In genomic region chr15:31117338-31117737, GRCm38 (mm10) we compare ENCODE assay signal across 17 mouse cellular contexts.
DNase-seq lines count a peak whose midpoint lies in the region; ATAC-seq and TF ChIP-seq lines count a peak whose summit lies in the region.
"Had no signal": no experiment of that assay in that cellular context is flagged by ENCODE, and none has a peak within 500 bp of the region (broad histone marks: within the 10 kb centered on the region; RNA-seq: fewer than 3 reads in every experiment).

No protein-coding gene starts in this region.

- H3K27ac ChIP-seq in hindbrain, postnatal 0 days, result no peak overlapping the region
- H3K27ac ChIP-seq: embryonic facial prominence, embryonic 12.5 days; forebrain, embryonic 13.5 days; gastrocnemius, adult 2 months; heart, embryonic 13.5 days; hindbrain, embryonic 13.5 days; kidney, embryonic 15.5 days had no signal

- DNase-seq in adrenal gland, adult 2 months, result peak; percentile 22
- DNase-seq in adrenal gland, adult 8-10 months, result no peak
- peak; percentile 32 for DNase-seq in lung, postnatal 10 days
- no peak for DNase-seq in lung, adult 2 months
- peak; percentile 70 for DNase-seq in retina, postnatal 1 day
- DNase-seq in hindbrain, postnatal 0 days (ENCODE audit: low spot score), result no peak
- DNase-seq in embryo, embryonic 10.5 days (ENCODE audit: low spot score), result no peak
- DNase-seq: gastrocnemius, adult 2 months; layer of hippocampus, adult 9-11 months; spleen, adult 18-20 months had no signal

- H3K9ac ChIP-seq in hindbrain, postnatal 0 days (replicated peaks; ENCODE audit: low read length), result no peak overlapping the region
- H3K9ac ChIP-seq: embryonic facial prominence, embryonic 12.5 days; forebrain, embryonic 13.5 days; heart, embryonic 13.5 days; hindbrain, embryonic 13.5 days; kidney, embryonic 15.5 days had no signal

- no peak overlapping the region for H3K4me2 ChIP-seq in hindbrain, postnatal 0 days (ENCODE audit: low read depth, low read length)
- H3K4me2 ChIP-seq: embryonic facial prominence, embryonic 12.5 days; forebrain, embryonic 13.5 days; heart, embryonic 13.5 days; hindbrain, embryonic 13.5 days; kidney, embryonic 15.5 days had no signal

- H3K9me3 ChIP-seq in hindbrain, postnatal 0 days (ENCODE audit: low read length), result no peaks in the 10 kb centered on the region
- H3K9me3 ChIP-seq: embryonic facial prominence, embryonic 12.5 days; forebrain, embryonic 13.5 days; hindbrain, embryonic 13.5 days; kidney, embryonic 15.5 days had no signal

- TF ChIP-seq POLR2A in lung, adult 2 months (IDR thresholded peaks at IDR 0.05; ENCODE audit: borderline replicate concordance, extremely low read depth, low read depth, low read length), result no peak

- H3K36me3 ChIP-seq in hindbrain, postnatal 0 days (ENCODE audit: insufficient read depth, low read length), result no peaks in the 10 kb centered on the region
- H3K36me3 ChIP-seq: embryonic facial prominence, embryonic 12.5 days; heart, embryonic 13.5 days; hindbrain, embryonic 13.5 days; kidney, embryonic 15.5 days had no signal

- no peak overlapping the region for H3K4me3 ChIP-seq in lung, adult 2 months (replicated peaks; ENCODE audit: extremely low read depth, low read depth, low read length)
- H3K4me3 ChIP-seq in hindbrain, postnatal 0 days (ENCODE audit: low read length), result no peak overlapping the region
- H3K4me3 ChIP-seq: embryonic facial prominence, embryonic 12.5 days; forebrain, embryonic 13.5 days; gastrocnemius, adult 2 months; heart, embryonic 13.5 days; hindbrain, embryonic 13.5 days; kidney, embryonic 15.5 days; myocyte had no signal

- no peak for ATAC-seq in hindbrain, postnatal 0 days
- no peak for ATAC-seq in megakaryocyte, adult 5-6 weeks (ENCODE audit: poor library complexity, severe bottlenecking)
- ATAC-seq: forebrain, embryonic 13.5 days had no signal

- no peak for TF ChIP-seq CTCF in lung, adult 2 months (IDR thresholded peaks at IDR 0.05; ENCODE audit: insufficient read depth, low read length)
- no peak for TF ChIP-seq CTCF in hindbrain, postnatal 0 days (IDR thresholded peaks at IDR 0.05; ENCODE audit: low read depth)

- H3K4me1 ChIP-seq in lung, adult 2 months (ENCODE audit: control insufficient read depth, insufficient read depth, low read length), result peaks cover 4% of the 10 kb centered on the region; the same call in 1 of the 2 replicates
- H3K4me1 ChIP-seq in hindbrain, postnatal 0 days (ENCODE audit: insufficient read depth, low read length), result no peaks in the 10 kb centered on the region; the same call in 1 of the 2 replicates
- H3K4me1 ChIP-seq: embryonic facial prominence, embryonic 12.5 days; forebrain, embryonic 13.5 days; heart, embryonic 13.5 days; kidney, embryonic 15.5 days had no signal

- no peaks in the 10 kb centered on the region for H3K27me3 ChIP-seq in hindbrain, postnatal 0 days (ENCODE audit: insufficient read depth, low read length)
- H3K27me3 ChIP-seq: embryonic facial prominence, embryonic 12.5 days; forebrain, embryonic 13.5 days; heart, embryonic 13.5 days; hindbrain, embryonic 13.5 days; kidney, embryonic 15.5 days had no signal

Comparison
In these comparisons a context has a peak if more than half of its experiments do, and no peak if none do; other contexts are left out.
1. DNase-seq: peak in adrenal gland, adult 2 months (single experiment), lung, postnatal 10 days (single experiment) and retina, postnatal 1 day (single experiment); none in adrenal gland, adult 8-10 months (single experiment), lung, adult 2 months (single experiment), hindbrain, postnatal 0 days (single experiment) and embryo, embryonic 10.5 days (single experiment).